Comparison of ENCODE assay signal across 22 mouse cellular contexts in the genomic region with DNA sequence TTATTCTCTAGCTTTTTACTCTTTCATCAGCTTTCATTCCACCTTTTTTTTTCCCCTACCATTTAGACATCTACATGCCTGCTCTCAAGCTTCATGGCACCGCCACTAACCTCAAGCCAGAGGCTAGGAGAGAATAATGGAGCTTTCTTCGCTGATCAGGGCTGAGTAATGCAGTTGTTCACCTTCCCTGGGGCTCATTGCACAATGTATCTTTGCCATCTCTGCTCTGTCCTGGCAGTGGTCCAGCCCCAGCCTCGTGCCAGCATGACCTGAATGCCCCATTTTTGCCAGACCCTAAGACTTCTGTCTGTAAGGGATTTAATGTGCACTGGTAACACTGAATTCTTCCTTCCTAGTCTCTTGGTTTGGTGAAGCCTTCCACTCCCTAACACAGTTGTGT.
DNase-seq lines count a peak whose midpoint lies in the region; TF ChIP-seq lines count a peak whose summit lies in the region.
"Had no signal": no experiment of that assay in that cellular context is flagged by ENCODE, and none has a peak within 500 bp of the region (broad histone marks: within the 10 kb centered on the region; RNA-seq: fewer than 3 reads in every experiment).

No protein-coding gene starts in this region.

- TF ChIP-seq POLR2A in myocyte (IDR thresholded peaks at IDR 0.05; ENCODE audit: insufficient read length, low read depth), result no peak

- H3K4me2 ChIP-seq in myocyte (ENCODE audit: low read depth), result no peak overlapping the region
- H3K4me2 ChIP-seq: forebrain, embryonic 15.5 days; heart, embryonic 15.5 days; hindbrain, embryonic 15.5 days; kidney, embryonic 15.5 days; lung, embryonic 15.5 days; midbrain, embryonic 11.5 days; neural tube, embryonic 13.5 days had no signal

- H3K36me3 ChIP-seq in myocyte (ENCODE audit: control insufficient read depth, insufficient read depth), result peaks cover 4% of the 10 kb centered on the region
- H3K36me3 ChIP-seq: forebrain, embryonic 15.5 days; G1E; heart, embryonic 15.5 days; hindbrain, embryonic 15.5 days; kidney, embryonic 15.5 days; lung, embryonic 15.5 days; neural tube, embryonic 13.5 days had no signal

- H3K79me2 ChIP-seq in myocyte (ENCODE audit: control insufficient read depth, insufficient read depth), result peaks cover 10% of the 10 kb centered on the region

- DNase-seq in kidney, postnatal 10 days, result peak; percentile 8
- no peak for DNase-seq in kidney, postnatal 14 days
- peak; percentile 74 for DNase-seq in 3T3-L1 (ENCODE audit: low read depth, low spot score)
- DNase-seq in Muller cell, postnatal 12 days (ENCODE audit: inconsistent ontology term), result peak; percentile 89
- DNase-seq in natural killer cell, adult 2 months (ENCODE audit: low spot score in 2 of 2), result no peak
- no peak for DNase-seq in ovary, postnatal 36 days (ENCODE audit: low spot score)
- DNase-seq: cerebellum, adult 8-10 months; gastrocnemius, postnatal 25 days; heart, postnatal 4 days; right cerebral cortex, postnatal 14 days; spleen, adult 18-20 months; thymus, adult 18-20 months had no signal

- H3K27me3 ChIP-seq in myocyte (ENCODE audit: control insufficient read depth, insufficient read depth, insufficient read length), result no peaks in the 10 kb centered on the region
- H3K27me3 ChIP-seq: forebrain, embryonic 15.5 days; heart, embryonic 15.5 days; hindbrain, embryonic 15.5 days; kidney, embryonic 15.5 days; lung, embryonic 15.5 days; neural tube, embryonic 13.5 days had no signal

- H3K4me3 ChIP-seq in myocyte, result no peak overlapping the region
- H3K4me3 ChIP-seq: erythroblast, embryonic 14.5 days; forebrain, embryonic 15.5 days; heart, embryonic 15.5 days; hindbrain, embryonic 15.5 days; kidney, embryonic 15.5 days; lung, embryonic 15.5 days; neural tube, embryonic 13.5 days had no signal

- no peak overlapping the region for H3ac ChIP-seq in myocyte (ENCODE audit: control insufficient read depth, insufficient read length)

TF ChIP-seq in myocyte, 11 proteins besides CTCF, POLR2A, EP300 and RAD21:
- no peak for TF ChIP-seq POLR2AphosphoS2 (IDR thresholded peaks at IDR 0.05; ENCODE audit: insufficient read length, low read depth)
- TF ChIP-seq CEBPB (IDR thresholded peaks at IDR 0.05; ENCODE audit: insufficient read depth, poor library complexity, severe bottlenecking), result 0 out of 2 replicates have a peak, but pooled peaks have one; percentile 26
- TF ChIP-seq MYOD1 (IDR thresholded peaks at IDR 0.05; ENCODE audit: control insufficient read depth in 1 of 3, insufficient read length in 2 of 3, low read depth in 2 of 3), result no peak
- no peak for TF ChIP-seq REST (IDR thresholded peaks at IDR 0.05; ENCODE audit: insufficient read depth, insufficient read length)
- no peak for TF ChIP-seq E2F4 (IDR thresholded peaks at IDR 0.05; ENCODE audit: insufficient read depth)
- TF ChIP-seq USF1 (IDR thresholded peaks at IDR 0.05; ENCODE audit: low read depth), result no peak
- TF ChIP-seq TCF3 (IDR thresholded peaks at IDR 0.05; ENCODE audit: insufficient read length, low read depth), result no peak
TF ChIP-seq in myocyte: peak in this region for 1.

Comparison
In these comparisons a context has a peak if more than half of its experiments do, and no peak if none do; other contexts are left out.
1. DNase-seq: peak in kidney, postnatal 10 days (single experiment), 3T3-L1 (single experiment) and Muller cell, postnatal 12 days (single experiment); none in kidney, postnatal 14 days (single experiment), natural killer cell, adult 2 months (0 of 2) and ovary, postnatal 36 days (single experiment).